Mouse (Mus musculus): ENCODE results near the gene Arl15. TPM values are rescaled to one million over a fixed set of nuclear protein-coding genes. Genes with fewer than 3 reads are reported as not detected.

Arl15 gene
- total RNA-seq, 2 experiments from 2014 or later = 50.5 to 53.9 TPM

DNA sequence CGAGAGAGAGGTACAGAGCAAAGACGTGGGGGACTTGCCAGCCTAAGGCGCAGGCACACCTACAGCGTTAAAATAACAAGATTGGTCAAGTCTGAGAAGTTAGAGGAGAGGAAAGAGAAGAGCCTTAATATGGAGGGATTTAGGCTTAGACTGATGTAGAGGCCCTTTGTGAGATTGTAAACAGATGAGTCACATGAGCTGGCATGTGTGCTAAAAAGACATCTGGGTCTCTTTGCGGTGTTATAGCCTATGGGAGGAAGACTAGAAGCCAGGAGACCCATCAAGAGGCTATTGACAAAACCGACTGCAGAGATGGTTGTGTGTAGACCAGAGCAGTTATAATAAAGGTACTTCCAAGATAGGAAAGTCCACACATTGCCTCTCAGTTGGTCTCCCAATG is 296.5 kb downstream of the Arl15 start:
- no peak for DNase-seq (ENCODE audit: low spot score in 2 of 2)

GRCm38 (mm10) chr13:114091231-114091630 is 296.9 kb downstream of the Arl15 start:
- DNase-seq (ENCODE audit: low spot score in 2 of 2) = no peak

DNA sequence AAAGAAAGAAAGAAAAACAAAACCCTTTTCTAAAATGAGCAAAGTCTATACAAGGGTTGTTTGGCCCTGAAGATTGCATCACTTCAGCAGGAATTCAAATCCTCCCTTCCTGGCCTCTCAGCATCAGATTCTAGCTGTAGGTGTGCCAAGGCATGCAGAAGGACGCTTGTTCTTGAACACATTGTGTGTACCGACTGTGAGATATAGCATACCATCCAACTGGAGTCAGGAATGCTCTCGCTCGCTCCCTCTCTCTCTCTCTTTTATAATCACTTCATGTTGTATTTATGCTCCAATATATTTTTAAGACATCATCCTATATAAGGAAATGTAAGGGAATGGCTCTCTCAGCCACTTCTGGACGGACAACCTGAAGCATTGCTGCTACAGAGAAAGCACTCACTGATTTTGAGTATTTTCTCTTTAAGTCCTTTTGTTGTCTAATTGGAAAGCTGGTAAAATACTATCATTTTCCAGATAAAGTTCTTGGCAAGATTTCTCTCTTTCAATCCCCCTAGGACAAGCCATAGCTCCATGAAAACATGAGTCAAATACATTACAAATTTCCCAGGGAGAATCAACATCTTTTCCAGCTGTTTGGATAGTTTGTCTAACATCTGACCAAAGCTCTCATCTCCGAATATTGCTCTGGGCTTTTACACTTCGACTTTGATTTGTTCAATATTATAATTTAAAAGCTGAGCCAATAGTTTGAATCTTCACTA is 300.0 kb downstream of the Arl15 start:
- DNase-seq (ENCODE audit: low spot score in 2 of 2) = no peak

- DNase-seq (ENCODE audit: low spot score in 2 of 2) = no peak
Observed at GRCm38 (mm10) chr13:114095440-114095839, 301.1 kb downstream of the Arl15 start.

DNA sequence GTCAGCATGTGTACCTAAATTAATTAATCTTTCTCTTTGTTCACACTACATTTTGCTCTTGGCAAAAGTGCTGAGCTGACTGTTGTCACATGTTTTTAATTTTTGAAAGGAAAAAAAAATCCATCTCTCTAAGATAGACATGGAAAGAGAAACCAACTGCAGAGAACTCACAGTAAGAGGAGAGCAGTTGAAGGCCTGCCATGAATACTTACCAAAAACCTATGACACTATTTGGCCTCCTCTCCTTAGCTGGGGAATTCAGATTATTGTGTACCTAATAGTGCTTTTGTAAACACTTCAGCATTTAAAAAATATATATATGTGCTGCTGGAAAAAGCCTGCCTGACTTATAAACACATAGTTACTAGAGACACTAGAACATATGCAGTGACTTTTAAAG is 302.1 kb downstream of the Arl15 start:
- no peak for DNase-seq (ENCODE audit: low spot score in 2 of 2)

- no peak for DNase-seq (ENCODE audit: low spot score in 2 of 2)
Observed at GRCm38 (mm10) chr13:114101155-114101554, 306.9 kb downstream of the Arl15 start.

DNA sequence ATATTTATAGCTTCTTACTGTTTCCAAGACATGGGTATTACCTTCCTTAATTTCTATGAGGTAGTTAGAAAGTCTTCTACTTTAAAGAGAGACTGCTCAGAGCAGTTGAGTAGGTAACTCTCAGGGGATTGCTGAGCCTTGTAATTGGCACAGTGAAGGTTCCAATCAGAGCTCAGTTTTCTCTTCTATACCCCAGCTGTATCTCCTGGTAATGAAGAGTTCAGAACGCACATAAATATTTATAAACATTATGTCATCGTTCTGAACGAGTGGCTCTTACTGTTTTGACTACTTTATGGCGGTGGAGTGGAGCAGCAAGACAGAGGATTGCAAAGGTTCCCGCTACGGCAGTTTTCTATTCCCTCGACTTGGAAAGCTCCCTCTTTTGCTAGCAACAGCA is 311.8 kb downstream of the Arl15 start:
- no peak for DNase-seq (ENCODE audit: low spot score in 2 of 2)

DNA sequence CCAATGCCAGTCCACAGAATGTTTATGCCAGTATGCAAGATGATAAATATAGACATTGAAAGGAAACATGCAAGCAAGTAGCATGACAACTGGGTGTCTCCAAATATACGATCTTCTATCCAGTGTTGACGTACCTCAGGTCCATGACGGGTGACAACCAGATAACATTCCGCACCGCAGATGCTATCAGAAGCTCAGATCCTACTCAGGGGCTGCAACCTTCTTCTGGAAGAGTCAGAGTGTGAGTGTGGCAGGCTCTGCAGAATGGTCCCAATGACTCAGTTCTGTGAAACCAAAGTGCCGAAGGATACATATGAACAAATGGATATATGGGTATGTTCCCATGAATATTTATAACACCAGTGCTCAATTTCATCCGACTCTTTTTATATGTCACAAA is 313.2 kb downstream of the Arl15 start:
- no peak for DNase-seq (ENCODE audit: low spot score in 2 of 2)

- DNase-seq (ENCODE audit: low spot score in 2 of 2) = no peak
Observed at GRCm38 (mm10) chr13:114109441-114109840, 315.1 kb downstream of the Arl15 start.

DNA sequence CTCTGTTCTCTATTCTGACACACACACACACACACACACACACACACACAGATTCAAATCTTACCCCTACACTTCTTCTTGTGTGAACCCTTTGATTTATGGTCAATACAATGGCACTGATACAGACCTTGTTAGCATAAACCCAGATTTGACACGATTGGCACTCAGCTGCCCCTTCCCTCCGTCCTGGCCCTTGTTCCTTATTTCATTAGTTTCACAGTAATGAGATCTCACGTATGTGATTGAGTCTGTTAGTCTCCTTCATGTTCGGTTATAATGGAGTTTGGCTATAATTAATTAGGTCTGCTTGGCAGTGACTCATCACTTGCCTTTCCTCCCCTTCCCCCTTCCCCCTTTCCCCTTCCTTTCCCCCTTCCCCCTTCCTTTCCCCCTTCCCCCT is 315.5 kb downstream of the Arl15 start:
- no peak for DNase-seq (ENCODE audit: low spot score in 2 of 2)

- no peak for DNase-seq (ENCODE audit: low spot score in 2 of 2)
Observed at GRCm38 (mm10) chr13:114113516-114113915, 319.2 kb downstream of the Arl15 start.

GRCm38 (mm10) chr13:114114586-114114985 is 320.3 kb downstream of the Arl15 start:
- no peak for DNase-seq (ENCODE audit: low spot score in 2 of 2)

DNA sequence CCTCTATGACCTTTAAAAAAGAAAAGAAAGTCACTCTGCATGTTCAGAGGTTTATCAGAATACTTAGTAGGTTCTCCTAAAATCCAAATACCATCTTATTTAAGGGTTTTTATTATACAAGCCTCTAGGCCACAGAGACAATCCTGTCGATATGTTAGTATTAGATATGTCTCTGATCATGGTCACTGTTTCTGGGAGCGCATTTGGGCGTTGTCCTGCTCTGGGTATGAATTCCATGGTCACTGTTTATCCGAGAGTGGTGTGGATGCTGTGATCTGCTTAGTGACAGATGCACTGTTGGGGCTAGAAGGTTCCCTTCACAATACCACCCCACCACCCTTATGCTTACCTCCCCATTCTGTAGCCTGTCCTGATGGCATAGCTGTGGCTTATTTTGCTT is 320.8 kb downstream of the Arl15 start:
- DNase-seq (ENCODE audit: low spot score in 2 of 2) = no peak

- DNase-seq (ENCODE audit: low spot score in 2 of 2) = no peak
Observed at GRCm38 (mm10) chr13:114118104-114118830, 324.0 kb downstream of the Arl15 start.

- DNase-seq (ENCODE audit: low spot score in 2 of 2) = no peak
Observed at GRCm38 (mm10) chr13:114119816-114120215, 325.5 kb downstream of the Arl15 start.

DNA sequence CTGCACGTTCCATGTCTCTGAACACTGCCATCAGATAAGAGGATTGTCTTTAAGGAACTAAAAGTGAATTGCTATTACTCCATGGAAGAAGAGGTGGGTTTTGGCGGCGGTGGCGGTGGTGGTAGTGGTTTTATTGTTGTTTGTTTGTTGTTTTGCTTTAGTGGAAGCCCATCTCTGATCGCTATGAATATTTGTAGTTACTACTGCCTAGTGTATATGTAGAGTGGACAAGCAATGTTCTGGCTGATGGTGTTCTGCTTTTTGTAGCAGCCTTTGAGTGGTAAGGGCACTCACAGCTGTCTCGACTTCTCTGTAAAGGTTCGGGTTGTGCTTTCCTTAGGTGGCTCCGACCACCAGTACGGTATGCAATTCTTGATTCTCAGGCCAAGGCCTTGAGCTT is 327.3 kb downstream of the Arl15 start:
- no peak for DNase-seq (ENCODE audit: low spot score in 2 of 2)

GRCm38 (mm10) chr13:114123391-114123790 is 329.1 kb downstream of the Arl15 start:
- no peak for DNase-seq (ENCODE audit: low spot score in 2 of 2)

- no peak for DNase-seq (ENCODE audit: low spot score in 2 of 2)
Observed at GRCm38 (mm10) chr13:114124385-114124784, 330.1 kb downstream of the Arl15 start.

- no peak for DNase-seq (ENCODE audit: low spot score in 2 of 2)
Observed at GRCm38 (mm10) chr13:114124991-114125390, 330.7 kb downstream of the Arl15 start.

GRCm38 (mm10) chr13:114128366-114128765 is 334.1 kb downstream of the Arl15 start:
- DNase-seq (ENCODE audit: low spot score in 2 of 2) = no peak

DNA sequence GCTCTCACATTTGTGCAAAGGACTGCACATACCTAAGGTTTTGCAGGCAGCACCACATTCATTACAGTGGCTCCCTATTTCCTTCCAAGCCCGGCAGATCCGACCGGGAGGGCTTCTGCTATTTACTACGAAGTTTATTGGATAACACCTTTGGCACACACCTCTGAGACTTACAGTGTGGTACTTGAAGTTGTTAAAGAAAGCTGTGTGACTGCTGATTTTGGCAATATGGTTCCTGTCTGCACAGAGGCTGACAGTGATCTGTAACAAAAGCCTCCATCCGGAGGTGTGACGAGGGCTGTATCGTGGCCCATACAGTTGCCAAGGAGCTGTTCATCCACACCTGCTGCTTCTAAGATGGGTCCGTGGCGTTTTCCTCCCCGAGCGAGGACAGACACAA is 335.7 kb downstream of the Arl15 start:
- no peak for DNase-seq (ENCODE audit: low spot score in 2 of 2)

DNA sequence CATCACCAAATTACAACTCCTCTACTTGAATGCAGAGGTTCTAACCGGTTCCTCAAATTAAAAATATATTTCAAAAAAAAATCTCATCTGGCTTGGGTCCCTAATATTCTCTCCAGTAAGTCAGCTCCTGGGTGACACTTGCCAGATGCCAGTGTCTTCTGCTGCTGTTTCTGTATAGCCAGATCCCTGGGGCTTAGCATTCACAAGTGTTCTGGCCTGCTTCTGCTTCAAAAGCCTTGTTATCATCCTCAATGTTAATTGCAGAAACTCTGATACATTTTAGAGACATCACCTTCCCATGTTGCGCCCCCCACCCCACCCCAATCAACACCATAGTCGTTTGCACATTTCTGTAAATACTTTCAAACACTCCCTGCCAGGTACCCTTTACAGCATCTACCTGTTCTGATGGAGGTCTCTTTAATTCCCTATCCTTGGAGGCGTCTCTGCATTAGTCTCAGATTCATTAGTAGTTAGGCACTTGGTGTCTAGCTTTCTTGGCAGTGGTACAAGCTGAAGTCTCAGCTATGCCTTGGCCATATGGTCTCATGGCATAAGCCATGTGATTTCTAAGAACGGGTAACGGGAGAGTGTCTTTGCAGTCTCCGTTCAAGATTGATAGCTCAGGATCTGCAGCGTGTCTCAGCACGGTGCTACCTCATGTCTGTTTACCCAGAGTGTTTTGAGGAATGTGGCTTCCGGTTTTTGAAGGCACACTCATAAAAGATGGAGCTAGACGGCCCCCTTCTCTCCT is 336.4 kb downstream of the Arl15 start:
- no peak for DNase-seq (ENCODE audit: low spot score in 2 of 2)

Measured in layer of hippocampus, postnatal 10 days (tissue).